Mouse (Mus musculus) retina, postnatal 1 day (tissue): ENCODE measurements around the gene Gm17728.
A peak's percentile ranks its signal among the peaks of the same experiment; 100 is the strongest.
"Not testable (repeated sequence)": the region's sequence is repeated elsewhere in the genome, so short reads cannot be mapped to it uniquely, and the experiment has no call there.

ENCODE experiments used
- DNase-seq: peaks from one replicate; pipeline ENCODE4 v3.0.0-alpha.2; 2012

Gene Gm17728

DNA sequence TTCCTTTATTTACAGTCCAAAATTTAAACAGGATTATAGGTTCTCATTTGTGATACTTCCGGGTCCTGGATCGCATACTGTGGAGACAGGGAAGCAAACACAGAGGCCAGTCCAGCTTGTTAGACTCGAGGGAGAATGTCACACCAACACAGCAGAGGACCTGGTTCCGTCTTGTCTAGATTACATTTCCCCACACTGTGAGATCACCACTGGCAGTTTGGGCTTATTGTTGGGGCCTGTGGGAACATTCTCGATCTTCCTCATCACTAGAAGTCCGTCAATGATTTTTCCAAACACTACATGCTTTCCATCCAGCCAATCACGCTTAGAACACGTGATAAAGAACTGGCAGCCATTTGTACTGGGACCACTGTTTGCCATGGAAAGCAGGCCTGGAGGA is at the start of gene Gm17728:
Gene Gm17728 (plus strand): TSS at position 301 of the 400 bp plus-strand sequence.
- DNase-seq, result not testable (repeated sequence)

DNA sequence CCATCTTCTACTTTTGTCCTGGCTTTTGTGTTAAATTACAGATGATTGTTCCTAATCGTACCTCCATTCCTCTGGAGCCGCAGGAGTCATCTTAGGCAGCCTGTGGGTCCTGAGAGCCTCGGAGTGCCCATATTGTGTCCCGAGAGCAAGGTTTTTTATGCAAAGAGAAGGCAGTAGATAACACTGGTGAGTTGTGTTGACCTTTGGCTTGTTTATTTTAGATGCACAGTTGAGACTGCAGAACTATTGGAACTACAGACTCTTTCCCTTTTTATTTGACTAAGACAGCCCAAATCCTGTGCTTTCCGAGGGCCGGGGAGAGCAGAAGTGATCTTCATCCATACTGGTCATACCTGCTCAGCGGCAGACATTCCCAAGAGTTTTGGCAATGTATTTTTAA is 24.4 kb upstream of the Gm17728 start:
- DNase-seq, result no peak

- DNase-seq, result peak; percentile 26
These were observed 23.3 kb upstream of the Gm17728 start for GRCm38 (mm10) chr17:9398551-9398950.

- no peak for DNase-seq
These were observed 17.9 kb upstream of the Gm17728 start for GRCm38 (mm10) chr17:9403991-9404390.

DNA sequence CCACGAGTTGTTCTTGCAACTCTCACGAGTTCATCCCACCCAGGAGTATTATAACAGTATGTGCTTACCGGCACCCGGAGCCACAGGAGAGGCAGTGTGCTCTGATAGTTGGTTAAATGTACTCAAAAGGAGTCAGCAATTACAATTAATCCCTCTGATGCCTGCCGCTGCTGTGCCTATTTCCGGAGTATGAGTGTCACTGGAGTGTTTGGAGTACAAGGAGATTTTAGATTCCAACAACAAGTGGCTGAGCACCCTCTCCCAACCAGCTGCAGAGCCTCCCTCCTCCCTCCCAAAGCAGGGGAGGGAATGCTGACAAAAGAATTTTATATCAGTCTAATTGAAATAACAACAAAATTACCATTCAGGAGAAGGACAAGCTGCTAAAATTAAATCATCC is 14.2 kb upstream of the Gm17728 start:
- DNase-seq, result no peak

- no peak for DNase-seq
These were observed 2.8 kb upstream of the Gm17728 start for GRCm38 (mm10) chr17:9419016-9419415.

DNA sequence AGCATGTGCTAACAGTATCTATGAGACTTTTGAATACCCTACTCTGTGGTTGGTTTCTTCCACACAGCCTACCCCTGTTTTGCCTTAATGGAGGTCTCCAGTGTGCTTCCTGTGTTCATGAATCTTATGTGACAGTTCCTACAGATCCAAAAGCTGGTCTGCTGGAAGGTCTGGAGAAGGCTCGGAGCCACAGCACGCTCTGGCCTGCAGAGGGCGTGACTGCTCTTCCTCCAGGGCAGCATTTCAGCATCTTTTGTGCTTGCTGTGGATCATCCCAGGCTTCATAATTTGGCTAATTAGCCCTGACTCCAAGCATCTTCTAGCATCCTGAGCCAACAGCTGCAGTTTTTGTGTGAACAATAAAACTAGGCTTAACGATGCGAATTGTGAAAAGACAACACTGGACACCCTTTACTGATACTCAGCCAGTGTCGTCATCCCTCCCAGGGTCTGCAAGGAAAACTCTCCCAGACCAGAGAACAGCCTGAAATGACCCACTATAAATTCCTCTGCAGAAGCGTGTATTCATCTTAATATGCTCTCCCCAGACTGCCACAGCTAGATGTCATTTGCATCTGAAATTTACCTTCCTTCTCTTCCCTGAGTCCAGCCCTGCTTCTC is 6.6 kb downstream of the Gm17728 start:
- DNase-seq, result peak; percentile 84

GRCm38 (mm10) chr17:9439997-9440655 is 18.3 kb downstream of the Gm17728 start:
- DNase-seq, result no peak

DNA sequence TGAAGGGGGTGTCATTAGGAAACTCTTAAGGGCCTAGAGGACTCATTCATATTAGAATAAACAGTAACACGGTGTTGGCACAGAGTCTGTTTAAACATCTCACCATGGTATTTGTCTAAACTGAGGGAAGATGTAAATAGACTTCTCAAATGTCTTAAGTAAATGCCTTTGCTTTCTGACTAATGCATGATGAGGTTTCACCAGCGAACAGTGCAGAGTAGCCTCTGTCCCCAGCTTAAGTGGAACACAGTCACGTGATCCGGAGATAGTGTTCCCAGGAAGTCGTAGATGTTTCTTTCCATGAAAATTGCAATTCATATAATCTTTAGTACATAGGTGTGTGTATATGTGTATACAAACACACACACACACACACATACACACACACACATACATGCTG is 34.5 kb downstream of the Gm17728 start:
- no peak for DNase-seq

DNA sequence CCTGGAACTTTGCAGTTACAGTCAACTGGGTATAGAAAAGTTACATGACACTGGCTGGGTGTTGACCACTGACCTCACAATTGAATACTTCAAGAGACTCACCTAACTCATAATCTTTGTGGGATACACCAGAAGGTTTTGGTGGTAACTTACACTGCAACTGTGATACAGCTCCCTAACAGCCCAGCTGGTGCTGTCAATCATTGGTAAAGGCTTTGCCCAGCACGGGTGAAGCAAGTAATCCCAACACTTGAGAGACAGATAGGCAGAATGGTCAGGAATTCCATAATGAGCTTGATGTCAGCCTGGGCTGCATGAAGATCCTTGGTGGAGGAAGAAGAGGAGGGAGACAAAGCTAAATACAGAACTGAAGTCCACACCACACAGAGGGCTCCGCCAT is 39.0 kb downstream of the Gm17728 start:
- DNase-seq, result no peak
